Mouse (Mus musculus) layer of hippocampus, postnatal 25 days (tissue): Measurements from ENCODE around the gene Ltbp3. TPM values are rescaled to one million over a fixed set of nuclear protein-coding genes. Genes with fewer than 3 reads are reported as not detected.
A peak's percentile ranks its signal among the peaks of the same experiment; 100 is the strongest.

Experiments
- DNase-seq, 2 experiments: peaks; one replicate each; pipeline ENCODE4 v3.0.0; 2022; ENCODE audit warnings: mixed read lengths in 2 of 2, low spot score in 1 of 2; ENCODE audit errors: extremely low spot score in 1 of 2
- total RNA-seq, 2 experiments: library from RNA; stranded (reverse); gene quantifications; 2 replicates each; pipeline ENCODE4 v1.2.3; 2021

The Ltbp3 gene
- total RNA-seq, 2 experiments from 2014 or later: 23.8 to 26.8 TPM

DNA sequence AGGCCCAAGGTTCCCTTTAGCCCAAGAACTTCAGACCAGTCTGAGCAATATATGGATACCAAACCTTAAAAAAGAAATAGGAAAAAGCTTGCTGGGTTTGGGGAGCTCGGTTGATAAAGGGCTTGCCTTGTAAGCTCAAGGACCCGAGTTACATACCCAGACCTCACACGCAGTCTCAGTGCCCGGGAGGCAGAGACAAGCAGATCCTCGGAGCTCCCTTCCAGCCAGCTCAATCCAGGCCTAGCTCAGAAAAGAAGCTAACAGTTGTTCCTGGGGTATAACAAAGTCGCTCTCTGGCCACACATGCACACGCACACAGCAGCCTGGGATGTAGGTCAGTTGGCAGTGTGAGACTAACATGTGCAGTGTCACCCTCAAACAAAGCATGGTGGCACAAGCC, 47.2 kb downstream of the Ltbp3 start:
- no peak for DNase-seq

- no peak for DNase-seq
Measured at GRCm38 (mm10) chr19:5788620-5789019, 47.9 kb downstream of the Ltbp3 start.

- no peak for DNase-seq
Measured at GRCm38 (mm10) chr19:5789066-5789465, 48.4 kb downstream of the Ltbp3 start.

GRCm38 (mm10) chr19:5791329-5791728, 50.6 kb downstream of the Ltbp3 start:
- no peak for DNase-seq

- peak in 1 of 2 experiments; percentile 27 for DNase-seq
Measured at GRCm38 (mm10) chr19:5793116-5793515, 52.4 kb downstream of the Ltbp3 start.

DNA sequence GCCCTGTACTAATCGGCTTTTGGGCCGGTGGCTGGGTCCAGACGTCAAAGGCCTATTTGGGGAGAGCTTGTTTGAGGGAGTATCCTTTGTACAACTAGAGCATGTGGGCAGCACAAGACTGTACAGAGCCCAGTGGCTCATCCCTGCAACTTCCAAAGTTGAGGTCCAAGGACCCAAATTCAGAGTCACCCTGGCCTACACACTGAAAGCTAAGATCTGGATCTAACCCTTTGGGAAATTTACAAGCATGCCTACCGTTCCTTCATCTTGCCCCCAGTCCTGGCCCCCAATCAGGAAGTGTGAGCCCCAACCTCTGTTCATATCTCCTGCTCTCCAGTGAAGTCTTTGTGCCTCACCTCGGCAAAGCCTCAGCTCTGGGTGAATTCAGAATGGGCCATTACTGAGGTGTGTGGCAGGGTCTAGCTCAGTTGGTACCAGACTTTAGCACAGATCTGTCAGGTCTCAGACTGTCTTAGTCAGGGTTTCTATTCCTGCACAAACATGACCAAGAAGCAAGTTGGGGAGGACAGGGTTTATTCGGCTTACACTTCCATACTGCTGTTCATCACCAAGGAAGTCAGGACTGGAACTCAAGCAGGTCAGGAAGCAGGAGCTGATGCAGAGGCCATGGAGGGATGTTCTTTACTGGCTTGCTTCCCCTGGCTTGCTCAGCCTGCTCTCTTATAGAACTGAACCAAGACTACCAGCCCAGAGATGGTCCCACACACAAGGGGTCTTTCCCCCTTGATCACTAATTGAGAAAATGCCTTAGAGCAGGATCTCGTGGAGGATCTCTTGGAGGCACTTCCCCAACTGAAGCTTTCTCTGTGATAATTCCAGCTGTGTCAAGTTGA, 53.4 kb downstream of the Ltbp3 start:
- peak in 1 of 2 experiments; percentile 31 for DNase-seq

- peak in 1 of 2 experiments; percentile 27 for DNase-seq
Measured at GRCm38 (mm10) chr19:5794771-5795576, 54.3 kb downstream of the Ltbp3 start.

DNA sequence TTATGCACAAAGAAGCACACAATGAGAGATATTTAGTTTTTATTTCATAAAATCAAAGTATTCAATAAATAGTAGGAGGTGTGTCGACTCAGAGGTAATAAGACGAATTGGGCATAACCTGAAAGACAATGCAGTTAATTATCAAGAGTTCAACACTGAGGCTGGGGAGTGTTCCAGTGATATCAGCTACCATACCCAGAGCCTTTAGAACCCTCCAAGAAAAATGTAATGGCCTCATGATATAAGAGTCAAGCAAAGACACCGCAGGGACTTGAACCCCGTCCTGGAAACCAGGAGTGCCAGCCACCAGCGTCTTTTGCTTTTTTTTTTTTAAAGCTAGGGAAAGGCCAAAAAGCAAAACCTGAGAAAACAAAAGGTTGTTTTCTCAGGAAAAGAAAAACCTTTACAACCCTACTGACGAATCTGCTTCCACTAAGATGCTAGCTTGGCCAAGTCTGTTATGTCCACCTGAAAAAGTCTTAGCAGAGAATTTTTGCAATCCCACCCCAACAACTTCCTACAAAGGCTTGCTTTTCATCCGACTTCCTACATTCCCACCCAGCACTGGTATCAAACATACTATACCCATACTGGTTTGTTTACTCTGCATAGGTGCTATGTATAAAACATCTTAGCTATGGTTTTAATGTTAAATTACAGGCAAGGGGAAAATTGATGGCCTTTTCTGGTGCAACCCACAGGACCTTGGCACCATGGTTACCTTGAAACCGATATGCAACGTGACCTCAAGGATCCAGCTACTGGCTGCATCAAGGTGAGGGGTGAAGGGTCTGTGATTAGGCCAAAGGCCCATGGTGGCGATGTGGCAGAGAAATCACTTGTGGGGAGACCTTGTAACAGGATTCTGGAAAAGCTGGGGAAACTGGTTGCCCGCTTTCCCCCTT, 55.2 kb downstream of the Ltbp3 start:
- DNase-seq: peak in 1 of 2 experiments; percentile 7

GRCm38 (mm10) chr19:5796573-5797111, 55.9 kb downstream of the Ltbp3 start:
- peak in 1 of 2 experiments; percentile 7 for DNase-seq

DNA sequence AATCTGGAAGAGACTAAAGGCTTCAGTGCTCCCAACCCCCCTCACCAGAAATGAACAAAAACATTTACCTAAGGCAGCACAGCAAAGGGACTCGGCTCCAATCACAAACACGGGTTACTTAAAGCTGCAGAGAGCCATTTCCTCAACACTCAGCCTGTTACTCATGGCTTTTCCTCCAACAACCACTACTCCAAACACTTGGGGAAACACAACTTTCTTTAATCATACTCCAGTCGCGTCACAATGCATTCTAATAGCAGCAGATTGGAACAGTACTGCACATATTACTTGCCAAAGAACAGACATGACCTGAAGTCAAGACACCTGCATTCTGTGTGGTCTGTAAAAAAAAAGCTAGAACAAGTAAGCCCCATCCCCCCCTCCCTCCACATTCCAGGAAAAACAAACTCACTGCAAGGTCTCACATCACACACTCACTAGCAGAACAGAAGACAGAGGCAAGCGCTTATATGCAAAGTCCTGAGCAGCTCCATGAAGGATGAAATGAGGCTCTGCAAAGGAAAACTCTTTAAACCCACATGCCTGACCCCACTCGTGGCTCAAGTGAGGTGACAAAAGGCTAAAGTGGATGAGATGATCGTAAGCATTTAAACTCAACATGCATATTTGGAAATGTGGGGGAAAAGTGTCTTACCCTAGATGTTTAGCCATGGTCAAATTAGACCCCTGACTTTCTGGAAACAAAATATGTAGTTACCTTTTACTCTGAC, 56.8 kb downstream of the Ltbp3 start:
- peak in 1 of 2 experiments; percentile 11 for DNase-seq

- DNase-seq: peak in 1 of 2 experiments; percentile 16
Measured at GRCm38 (mm10) chr19:5798700-5799479, 58.2 kb downstream of the Ltbp3 start.

GRCm38 (mm10) chr19:5799566-5800349, 59.1 kb downstream of the Ltbp3 start:
- peak in 1 of 2 experiments; percentile 7 for DNase-seq

GRCm38 (mm10) chr19:5800350-5800631, 59.6 kb downstream of the Ltbp3 start:
- DNase-seq: no peak

DNA sequence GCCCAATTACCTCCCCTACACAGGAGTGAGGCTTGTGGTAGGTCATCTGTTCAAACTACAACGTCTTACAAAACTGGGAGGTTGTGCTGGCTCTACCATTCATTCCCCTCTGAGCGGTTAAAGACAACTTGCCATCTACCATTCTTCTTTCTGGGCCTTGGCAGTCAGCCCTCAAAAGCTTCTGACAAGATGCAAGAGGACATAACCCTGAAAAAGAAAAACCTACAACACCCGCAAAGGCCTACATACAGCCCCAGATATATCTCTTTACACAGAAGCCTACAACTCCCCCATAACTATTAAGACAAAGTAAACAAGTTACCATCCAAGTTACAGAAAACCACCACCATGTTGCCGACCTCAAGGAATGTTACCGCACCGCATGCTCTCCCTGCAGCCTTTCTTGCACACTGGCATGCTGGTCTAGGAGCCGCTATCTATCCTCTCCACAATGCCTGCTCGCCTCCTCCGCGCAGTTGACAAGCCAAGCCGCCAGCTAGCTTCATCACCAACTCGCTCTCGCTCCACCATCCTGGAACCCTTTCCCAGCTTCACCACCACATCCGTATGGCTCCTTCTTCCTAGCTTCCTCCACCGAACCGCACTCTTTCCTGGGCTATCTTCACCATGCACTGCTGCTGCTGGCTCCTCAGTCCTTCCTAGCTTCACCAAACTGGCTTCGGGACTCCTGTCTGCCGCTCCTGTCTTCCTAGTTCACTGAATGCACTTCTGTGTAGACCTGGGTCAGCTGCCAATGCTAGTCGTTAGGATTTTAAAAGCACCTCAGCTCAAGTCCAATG, 60.1 kb downstream of the Ltbp3 start:
- DNase-seq: peak in 1 of 2 experiments; percentile 24

DNA sequence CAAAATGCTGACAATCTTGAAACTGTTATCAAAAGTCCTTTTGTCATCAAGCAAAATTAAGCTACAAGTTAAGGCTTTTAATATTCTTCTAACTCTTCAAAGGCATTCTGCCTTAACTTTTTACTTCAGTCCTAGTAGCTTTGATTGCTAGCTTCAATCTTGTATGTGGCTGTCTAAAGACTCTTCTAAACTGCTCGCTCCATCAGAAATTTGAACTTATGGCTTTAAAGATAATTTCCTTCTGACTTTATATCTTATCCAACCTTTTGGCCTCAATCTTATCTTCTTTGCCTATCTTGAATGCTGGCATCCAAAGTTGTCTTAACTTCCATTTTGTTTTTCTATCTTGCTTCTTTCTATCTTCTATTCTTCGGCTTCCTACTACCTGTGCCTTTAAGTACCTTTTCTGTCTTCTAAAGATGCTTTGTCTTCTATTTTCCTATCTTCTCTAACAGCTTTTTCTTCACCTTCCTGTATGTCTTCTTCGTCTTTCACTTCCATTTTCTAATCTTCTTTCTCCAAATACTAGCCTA, 60.8 kb downstream of the Ltbp3 start:
- DNase-seq: no peak

- peak; percentile 98 to 99 for DNase-seq
Measured at GRCm38 (mm10) chr19:5802011-5802786, 61.5 kb downstream of the Ltbp3 start.
